ENCODE assay signal across 13 mouse cellular contexts in genomic region chr6:82862042-82862441, GRCm38 (mm10).
DNase-seq lines count a peak whose midpoint lies in the region; ATAC-seq and TF ChIP-seq lines count a peak whose summit lies in the region.
"Had no signal": no experiment of that assay in that cellular context is flagged by ENCODE, and none has a peak within 500 bp of the region (broad histone marks: within the 10 kb centered on the region; RNA-seq: fewer than 3 reads in every experiment).

No protein-coding gene starts in this region.

- H3K9me3 ChIP-seq in heart, embryonic 12.5 days (replicated peaks), result peaks cover 3% of the 10 kb centered on the region; the same call in 1 of the 2 replicates
- no peaks in the 10 kb centered on the region for H3K9me3 ChIP-seq in E14TG2a.4 (ENCODE audit: low read length)

- no peak overlapping the region for H3K4me2 ChIP-seq in heart, embryonic 12.5 days

- TF ChIP-seq CTCF in E14TG2a.4 (conservative IDR thresholded peaks at IDR 0.05; ENCODE audit: low read length), result no peak

- no peak overlapping the region for H3K9ac ChIP-seq in heart, embryonic 12.5 days

- no peak overlapping the region for H3K4me3 ChIP-seq in heart, embryonic 12.5 days
- H3K4me3 ChIP-seq in E14TG2a.4 (replicated peaks; ENCODE audit: low read length) (peak overlapping the region; percentile 56), macrophage (ENCODE audit: inconsistent target) (no peak overlapping the region)

- no peak for ATAC-seq in heart, embryonic 12.5 days (ENCODE audit: insufficient number of reproducible peaks, low FRiP score)
- ATAC-seq: activated CD4-positive, CD25-positive, alpha-beta regulatory T cell, adult 4 months had no signal

- 40% methylated on average over 3 of the region's 3 CpGs for WGBS in heart, embryonic 12.5 days
- WGBS in macrophage (ENCODE audit: missing documents), result 83% methylated on average over 3 of the region's 3 CpGs

- H3K36me3 ChIP-seq in heart, embryonic 12.5 days, result no peaks in the 10 kb centered on the region
- no peaks in the 10 kb centered on the region for H3K36me3 ChIP-seq in E14TG2a.4 (ENCODE audit: insufficient read depth, low read length)
- no peaks in the 10 kb centered on the region for H3K36me3 ChIP-seq in macrophage (ENCODE audit: inconsistent target)

- peaks cover 22% of the 10 kb centered on the region for H3K4me1 ChIP-seq in heart, embryonic 12.5 days (replicated peaks)
- H3K4me1 ChIP-seq in E14TG2a.4 (replicated peaks; ENCODE audit: low read depth, low read length), result peaks cover 43% of the 10 kb centered on the region

- DNase-seq in heart, adult 11 months, result no peak
- DNase-seq in embryo, embryonic 10.5 days (ENCODE audit: low spot score), result peak; percentile 57
- DNase-seq in frontal cortex, adult 2 months (ENCODE audit: extremely low spot score in 1 of 2, low spot score in 1 of 2), result no peak
- DNase-seq in thymus, postnatal 25 days, result no peak
- DNase-seq: cerebellum, postnatal 10 days; lung, adult 18-20 months; spleen, adult 18-20 months; thymus, adult 18-20 months had no signal

- H3K27me3 ChIP-seq in heart, embryonic 12.5 days (replicated peaks), result no peaks in the 10 kb centered on the region
- H3K27me3 ChIP-seq in E14TG2a.4 (ENCODE audit: insufficient read depth, low read length), result peaks cover 13% of the 10 kb centered on the region; the same call in 1 of the 2 replicates
- H3K27me3 ChIP-seq: CH12.LX had no signal

- no peaks in the 10 kb centered on the region for H3K79me2 ChIP-seq in macrophage (ENCODE audit: inconsistent target)

- H3K27ac ChIP-seq in heart, embryonic 12.5 days (ENCODE audit: poor library complexity, severe bottlenecking), result peak overlapping the region; percentile 46
- peak overlapping the region; percentile 82; the same call in 1 of the 2 replicates for H3K27ac ChIP-seq in macrophage
